Mouse (Mus musculus) small intestine, adult 2 months (tissue): ENCODE data around the gene Trpm3.

ENCODE experiments used
- CTCF ChIP-seq: fragments of 200-500 bp; IDR thresholded peaks from 2 replicates; pipeline ENCODE4 v1.5.1; 2012; ENCODE audit warnings: low read depth, mild to moderate bottlenecking, control low read depth, inconsistent platforms, low read length, moderate library complexity, mixed read lengths; ENCODE audit not compliant: insufficient replicate concordance, insufficient read length; ENCODE audit errors: extremely low read depth
- POLR2A ChIP-seq: fragments of 200-500 bp; IDR thresholded peaks from 2 replicates; pipeline ENCODE4 v1.6.1; 2012; ENCODE audit warnings: low read depth, mild to moderate bottlenecking, control low read depth, inconsistent platforms, low read length, moderate library complexity

DNA sequence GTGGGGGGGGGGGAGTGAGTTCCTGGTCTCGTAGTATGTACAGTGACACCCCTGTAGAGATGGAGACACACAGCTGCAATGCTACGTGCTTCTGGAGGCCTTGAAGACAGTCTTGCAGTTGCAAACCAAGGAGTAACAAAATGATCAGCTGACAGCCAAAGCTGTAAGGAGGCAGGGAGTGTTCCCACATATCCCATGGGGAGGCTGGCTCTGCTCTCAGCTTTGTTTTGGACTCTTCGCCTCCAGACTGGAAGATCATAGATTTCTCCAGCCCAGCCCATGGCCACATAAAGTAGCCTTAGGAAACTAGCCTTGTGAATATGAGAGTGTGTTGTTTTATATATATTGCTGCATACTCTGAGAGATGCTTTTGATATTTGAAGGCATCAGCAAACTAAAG lies 248.0 kb downstream of the Trpm3 start:
- no peak for TF ChIP-seq POLR2A
- TF ChIP-seq CTCF = no peak
